Mouse (Mus musculus): ENCODE results near the gene Tasp1. TPM values are rescaled to one million over a fixed set of nuclear protein-coding genes. Genes with fewer than 3 reads are reported as not detected.

Tasp1 gene
- polyA plus RNA-seq (2012; rRNA removed), result 2.5 and 3.3 TPM in 2 replicates

GRCm38 (mm10) chr2:140066353-140067314 lies at the start of gene Tasp1:
Tasp1 (minus strand) TSS chr2:140066805.
- 3% methylated on average over 68 of the region's 68 CpGs for WGBS
- DNase-seq, result peak; percentile 90
- TF ChIP-seq CTCF (IDR thresholded peaks at IDR 0.05; ENCODE audit: insufficient read depth, low read length), result no peak
- peak; percentile 95; the same call in 1 of the 2 replicates for TF ChIP-seq POLR2A (IDR thresholded peaks at IDR 0.05; ENCODE audit: borderline replicate concordance, extremely low read depth, low read depth, low read length)
- Histone ChIP-seq H3K4me3 (replicated peaks; ENCODE audit: extremely low read depth, low read depth, low read length) (peak within 1 kb of the TSS; percentile 76), H3K4me1 (ENCODE audit: control insufficient read depth, insufficient read depth, low read length) (no peaks in the 10 kb centered on the region)

DNA sequence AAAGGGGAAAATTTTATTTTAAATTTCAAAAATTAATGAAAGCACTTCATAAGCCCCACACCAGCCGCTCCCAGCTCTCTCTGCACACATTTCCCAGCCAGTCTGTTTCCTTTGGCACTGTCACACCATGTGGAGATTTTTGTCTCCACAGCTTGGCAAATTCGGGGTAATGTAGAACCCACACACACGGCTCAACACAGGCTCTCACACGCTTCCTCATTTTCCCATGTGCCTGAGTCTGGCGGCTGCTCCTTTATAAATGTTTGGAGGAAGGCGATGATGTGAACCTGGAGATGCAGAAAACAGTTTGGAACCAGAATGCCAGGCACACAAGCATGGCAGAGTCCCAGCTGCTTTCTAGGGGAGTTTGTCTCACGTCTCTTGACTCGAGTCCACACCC lies 47.2 kb upstream of the Tasp1 start:
- H3K4me1 ChIP-seq (ENCODE audit: control insufficient read depth, insufficient read depth, low read length), result no peaks in the 10 kb centered on the region
- no peak for TF ChIP-seq POLR2A (IDR thresholded peaks at IDR 0.05; ENCODE audit: borderline replicate concordance, extremely low read depth, low read depth, low read length)
- TF ChIP-seq CTCF (IDR thresholded peaks at IDR 0.05; ENCODE audit: insufficient read depth, low read length), result no peak
- WGBS, result 80% methylated on average over 8 of the region's 8 CpGs
- no peak for DNase-seq
- H3K4me3 ChIP-seq (replicated peaks; ENCODE audit: extremely low read depth, low read depth, low read length), result no peak overlapping the region

- 35% methylated on average over 1 of the region's 1 CpGs for WGBS
- no peak for TF ChIP-seq POLR2A (IDR thresholded peaks at IDR 0.05; ENCODE audit: borderline replicate concordance, extremely low read depth, low read depth, low read length)
- TF ChIP-seq CTCF (IDR thresholded peaks at IDR 0.05; ENCODE audit: insufficient read depth, low read length), result no peak
- Histone ChIP-seq H3K4me3 (replicated peaks; ENCODE audit: extremely low read depth, low read depth, low read length) (no peak overlapping the region), H3K4me1 (ENCODE audit: control insufficient read depth, insufficient read depth, low read length) (no peaks in the 10 kb centered on the region)
- DNase-seq, result no peak
Observed at GRCm38 (mm10) chr2:140108945-140109344, 42.3 kb upstream of the Tasp1 start.

- H3K4me3 ChIP-seq (replicated peaks; ENCODE audit: extremely low read depth, low read depth, low read length), result no peak overlapping the region
- no peaks in the 10 kb centered on the region for H3K4me1 ChIP-seq (ENCODE audit: control insufficient read depth, insufficient read depth, low read length)
- TF ChIP-seq POLR2A (IDR thresholded peaks at IDR 0.05; ENCODE audit: borderline replicate concordance, extremely low read depth, low read depth, low read length) (no peak), CTCF (IDR thresholded peaks at IDR 0.05; ENCODE audit: insufficient read depth, low read length) (no peak)
- DNase-seq, result no peak
- WGBS, result 74% methylated on average over 4 of the region's 4 CpGs
Observed at GRCm38 (mm10) chr2:140107641-140108040, 41.0 kb upstream of the Tasp1 start.

DNA sequence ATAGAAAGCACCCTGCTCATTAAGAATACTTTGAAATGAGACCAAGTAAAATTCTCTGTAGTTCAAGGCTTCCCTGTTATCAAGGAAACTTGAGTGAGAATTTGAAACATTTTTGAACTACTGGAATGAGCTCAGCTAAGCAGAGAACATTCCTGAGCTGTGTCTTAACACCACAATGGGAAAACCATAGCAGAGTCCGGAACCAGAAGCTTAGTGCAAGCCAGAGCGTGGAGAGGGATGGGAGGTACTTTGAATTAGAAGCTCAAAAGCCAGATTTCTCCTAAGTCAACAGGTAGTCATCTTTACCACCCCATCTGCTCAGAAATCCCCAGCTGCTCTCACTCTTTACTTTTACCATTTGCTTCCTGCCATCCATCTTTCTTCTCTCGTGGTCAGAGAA lies 38.3 kb upstream of the Tasp1 start:
- no peak for DNase-seq
- Histone ChIP-seq H3K4me3 (replicated peaks; ENCODE audit: extremely low read depth, low read depth, low read length) (no peak overlapping the region), H3K4me1 (ENCODE audit: control insufficient read depth, insufficient read depth, low read length) (no peaks in the 10 kb centered on the region; the same call in 1 of the 2 replicates)
- WGBS, result 43% methylated on average over 3 of the region's 3 CpGs
- no peak for TF ChIP-seq POLR2A (IDR thresholded peaks at IDR 0.05; ENCODE audit: borderline replicate concordance, extremely low read depth, low read depth, low read length)
- TF ChIP-seq CTCF (IDR thresholded peaks at IDR 0.05; ENCODE audit: insufficient read depth, low read length), result no peak

DNA sequence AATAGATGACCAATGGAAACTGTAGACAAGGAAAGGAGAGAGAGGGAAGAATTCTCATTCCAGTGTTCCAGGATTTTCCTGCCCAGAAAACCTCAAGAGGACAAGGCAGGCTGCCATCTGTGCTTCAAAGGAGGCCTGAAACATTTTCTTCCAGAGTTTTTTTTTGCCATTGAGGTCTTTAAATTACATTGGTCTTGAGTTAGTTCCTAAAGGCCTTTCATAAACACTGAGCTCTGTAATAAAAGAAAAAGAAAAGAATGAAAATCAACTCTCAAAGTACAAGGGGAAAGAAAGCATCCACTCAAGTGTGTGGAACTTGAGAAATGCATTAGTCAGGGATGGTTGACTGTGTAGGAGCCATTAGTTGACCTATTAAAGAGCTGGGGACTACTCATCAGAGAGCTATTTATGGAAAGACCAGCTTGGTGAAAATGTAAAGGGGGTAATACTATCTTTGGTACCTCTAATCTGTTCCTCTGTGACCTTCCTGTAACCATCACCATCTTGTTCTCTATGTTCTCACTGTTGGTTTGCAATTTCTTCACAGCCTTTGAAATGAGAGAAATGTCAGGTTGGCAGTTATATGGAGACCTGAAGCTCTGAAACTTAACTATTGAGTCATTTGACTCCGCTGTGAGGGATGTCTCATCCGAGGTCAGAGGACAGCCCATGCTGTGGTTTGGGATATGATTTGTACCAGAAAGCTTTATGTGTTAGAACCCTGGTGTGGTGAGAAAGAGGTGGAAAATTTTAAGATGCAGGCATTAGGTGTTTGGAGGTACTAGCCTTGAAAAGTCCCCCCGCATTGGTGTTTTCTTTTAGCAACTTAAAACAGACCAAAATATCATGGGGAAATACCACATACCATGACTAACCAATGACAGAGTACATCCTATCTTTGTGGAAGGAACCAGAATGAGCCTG lies 34.2 kb upstream of the Tasp1 start:
- no peak for TF ChIP-seq POLR2A (IDR thresholded peaks at IDR 0.05; ENCODE audit: borderline replicate concordance, extremely low read depth, low read depth, low read length)
- TF ChIP-seq CTCF (IDR thresholded peaks at IDR 0.05; ENCODE audit: insufficient read depth, low read length), result no peak
- 82% methylated on average over 3 of the region's 3 CpGs for WGBS
- Histone ChIP-seq H3K4me1 (ENCODE audit: control insufficient read depth, insufficient read depth, low read length) (no peaks in the 10 kb centered on the region; the same call in 1 of the 2 replicates), H3K4me3 (replicated peaks; ENCODE audit: extremely low read depth, low read depth, low read length) (no peak overlapping the region)
- no peak for DNase-seq

DNA sequence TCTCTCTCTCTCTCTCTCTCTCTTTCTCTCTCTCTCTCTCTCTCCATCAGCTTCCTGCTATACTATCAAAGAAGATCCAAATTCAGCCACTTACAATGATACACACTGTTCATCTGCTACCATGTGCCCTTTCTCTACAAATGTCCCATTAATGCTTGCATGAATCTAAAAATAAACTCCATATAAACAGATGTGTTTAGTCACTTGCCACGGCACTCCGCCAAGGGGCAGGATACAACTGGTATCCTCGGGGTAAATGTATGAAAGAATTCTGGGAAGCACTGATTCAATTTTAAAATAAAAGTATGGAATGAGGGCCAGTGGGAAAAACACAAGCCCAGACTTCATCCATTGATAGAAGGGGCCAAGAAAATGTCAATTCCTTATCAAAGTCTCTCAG lies 33.4 kb upstream of the Tasp1 start:
- DNase-seq, result no peak
- no peak overlapping the region for H3K4me3 ChIP-seq (replicated peaks; ENCODE audit: extremely low read depth, low read depth, low read length)
- H3K4me1 ChIP-seq (ENCODE audit: control insufficient read depth, insufficient read depth, low read length), result no peaks in the 10 kb centered on the region; the same call in 1 of the 2 replicates
- WGBS, result 61% methylated on average over 3 of the region's 3 CpGs
- TF ChIP-seq CTCF (IDR thresholded peaks at IDR 0.05; ENCODE audit: insufficient read depth, low read length) (no peak), POLR2A (IDR thresholded peaks at IDR 0.05; ENCODE audit: borderline replicate concordance, extremely low read depth, low read depth, low read length) (no peak)

- Histone ChIP-seq H3K4me3 (replicated peaks; ENCODE audit: extremely low read depth, low read depth, low read length) (no peak overlapping the region), H3K4me1 (ENCODE audit: control insufficient read depth, insufficient read depth, low read length) (no peaks in the 10 kb centered on the region; the same call in 1 of the 2 replicates)
- TF ChIP-seq CTCF (IDR thresholded peaks at IDR 0.05; ENCODE audit: insufficient read depth, low read length), result no peak
- TF ChIP-seq POLR2A (IDR thresholded peaks at IDR 0.05; ENCODE audit: borderline replicate concordance, extremely low read depth, low read depth, low read length), result no peak
- 79% methylated on average over 3 of the region's 3 CpGs for WGBS
- no peak for DNase-seq
Observed at GRCm38 (mm10) chr2:140097131-140097591, 30.6 kb upstream of the Tasp1 start.

DNA sequence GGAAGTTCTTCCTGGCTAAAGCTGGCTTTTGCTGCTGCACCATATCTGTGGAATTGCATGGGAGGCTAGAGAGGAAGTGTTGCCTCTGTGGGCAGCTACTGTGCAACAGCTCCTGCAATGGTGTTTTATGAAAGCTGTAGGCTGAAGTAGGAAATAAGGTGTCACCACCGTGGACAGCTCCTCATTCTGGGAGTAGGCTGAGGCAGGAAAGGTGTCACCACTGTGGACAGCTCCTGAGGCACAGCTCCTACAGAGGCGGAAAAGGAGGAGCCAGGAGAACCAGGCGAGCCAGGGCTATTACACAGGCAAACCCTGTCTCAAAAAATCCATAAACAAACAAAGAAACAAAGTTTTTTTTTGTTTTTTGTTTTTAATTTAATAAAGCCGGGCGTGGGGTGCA lies 29.4 kb upstream of the Tasp1 start:
- Histone ChIP-seq H3K4me1 (ENCODE audit: control insufficient read depth, insufficient read depth, low read length) (no peaks in the 10 kb centered on the region; the same call in 1 of the 2 replicates), H3K4me3 (replicated peaks; ENCODE audit: extremely low read depth, low read depth, low read length) (no peak overlapping the region)
- DNase-seq, result no peak
- 83% methylated on average over 5 of the region's 5 CpGs for WGBS
- TF ChIP-seq CTCF (IDR thresholded peaks at IDR 0.05; ENCODE audit: insufficient read depth, low read length) (no peak), POLR2A (IDR thresholded peaks at IDR 0.05; ENCODE audit: borderline replicate concordance, extremely low read depth, low read depth, low read length) (no peak)
